Mouse (Mus musculus) stomach, embryonic 15.5 days (tissue): ENCODE measurements at regions not wholly inside any gene's neighbourhood (a gene's known extent, or its start where the extent isn't known, plus 50 kb on each side); places are given as distances from the start of the nearest gene placed in this dataset.

Experiments used
- ATAC-seq: fragments of 200-750 bp; cut with Nextera tagmentation; 2 replicates; pipeline ENCODE4 v1.8.0; 2017; ENCODE audit warnings: low read depth, moderate number of reproducible peaks, moderate TSS enrichment; ENCODE audit not compliant: insufficient read depth, low FRiP score
- H3K27ac ChIP-seq: fragments of 300-500 bp; sonication (generic); 2 replicates; pipeline ENCODE4 v1.5.1; 2015; ENCODE audit warnings: mild to moderate bottlenecking, inconsistent platforms
- H3K27me3 ChIP-seq: fragments of 300-500 bp; sonication (generic); replicated peaks from 2 replicates; pipeline ENCODE4 v1.6.1; 2015; ENCODE audit warnings: inconsistent platforms
- H3K36me3 ChIP-seq: fragments of 300-500 bp; sonication (generic); 2 replicates; pipeline ENCODE4 v1.6.1; 2015; ENCODE audit warnings: inconsistent platforms
- H3K4me1 ChIP-seq: fragments of 300-500 bp; sonication (generic); 2 replicates; pipeline ENCODE4 v1.6.1; 2015; ENCODE audit warnings: inconsistent platforms
- H3K4me2 ChIP-seq: fragments of 300-500 bp; sonication (generic); 2 replicates; pipeline ENCODE4 v1.6.1; 2015; ENCODE audit warnings: mild to moderate bottlenecking, inconsistent platforms
- H3K4me3 ChIP-seq: fragments of 300-500 bp; sonication (generic); replicated peaks from 2 replicates; pipeline ENCODE4 v1.5.1; 2015; ENCODE audit warnings: inconsistent platforms
- H3K9ac ChIP-seq: fragments of 300-500 bp; sonication (generic); 2 replicates; pipeline ENCODE4 v1.6.1; 2015; ENCODE audit warnings: inconsistent platforms
- H3K9me3 ChIP-seq: fragments of 300-500 bp; sonication (generic); 2 replicates; pipeline ENCODE4 v1.6.1; 2016; ENCODE audit warnings: inconsistent platforms
- WGBS: fragments of 180-500 bp; shearing (Covaris S2); methylation state at CpG from one replicate; pipeline ENCODE4 v1.1.7; 2015; 5-methylcytosine and 5-hydroxymethylcytosine counted together

GRCm38 (mm10) chr5:64605171-64605570, 198.0 kb upstream of the Klf3 start:
- H3K4me2 ChIP-seq: no peak overlapping the region
- H3K4me1 ChIP-seq: peaks cover 9% of the 10 kb centered on the region
- H3K27me3 ChIP-seq: no peaks in the 10 kb centered on the region
- H3K9ac ChIP-seq: no peak overlapping the region
- no peaks in the 10 kb centered on the region for H3K36me3 ChIP-seq
- no peak overlapping the region for H3K27ac ChIP-seq
- no peak for ATAC-seq
- H3K9me3 ChIP-seq: no peaks in the 10 kb centered on the region
- no peak overlapping the region for H3K4me3 ChIP-seq

- Histone ChIP-seq H3K9me3 (no peaks in the 10 kb centered on the region), H3K4me3 (no peak overlapping the region), H3K27ac (no peak overlapping the region), H3K4me1 (peaks cover 11% of the 10 kb centered on the region), H3K9ac (no peak overlapping the region), H3K27me3 (no peaks in the 10 kb centered on the region), H3K4me2 (no peak overlapping the region), H3K36me3 (no peaks in the 10 kb centered on the region)
- WGBS: 57% methylated on average over 5 of the region's 5 CpGs
- no peak for ATAC-seq
These were observed 197.2 kb upstream of the Klf3 start for GRCm38 (mm10) chr5:64605991-64606390.

- ATAC-seq: no peak
- no peak overlapping the region for H3K9ac ChIP-seq
These were observed 193.7 kb upstream of the Klf3 start for GRCm38 (mm10) chr5:64609378-64610087.

GRCm38 (mm10) chr5:64610146-64610545, 193.0 kb upstream of the Klf3 start:
- Histone ChIP-seq H3K4me3 (no peak overlapping the region), H3K4me2 (no peak overlapping the region), H3K27me3 (no peaks in the 10 kb centered on the region), H3K4me1 (peaks cover 11% of the 10 kb centered on the region), H3K36me3 (no peaks in the 10 kb centered on the region), H3K9ac (no peak overlapping the region), H3K9me3 (no peaks in the 10 kb centered on the region), H3K27ac (peak overlapping the region; percentile 77)
- 21% methylated on average over 3 of the region's 3 CpGs for WGBS
- no peak for ATAC-seq

More at GRCm38 (mm10) chr5:64609378-64610087, 193.7 kb upstream of the Klf3 start:
- 81% methylated on average over 3 of the region's 3 CpGs for WGBS
- Histone ChIP-seq H3K27ac (peak overlapping the region; percentile 77; the same call in 1 of the 2 replicates), H3K27me3 (no peaks in the 10 kb centered on the region), H3K4me2 (no peak overlapping the region), H3K4me3 (no peak overlapping the region), H3K4me1 (peaks cover 11% of the 10 kb centered on the region), H3K36me3 (no peaks in the 10 kb centered on the region), H3K9me3 (no peaks in the 10 kb centered on the region)

- 21% methylated on average over 13 of the region's 13 CpGs for WGBS
- H3K27me3 ChIP-seq: no peaks in the 10 kb centered on the region
- peaks cover 11% of the 10 kb centered on the region for H3K4me1 ChIP-seq
- H3K36me3 ChIP-seq: no peaks in the 10 kb centered on the region
- H3K4me2 ChIP-seq: no peak overlapping the region
- no peak overlapping the region for H3K4me3 ChIP-seq
- peak; percentile 90 for ATAC-seq
- H3K9ac ChIP-seq: no peak overlapping the region
- H3K9me3 ChIP-seq: no peaks in the 10 kb centered on the region
- H3K27ac ChIP-seq: peak overlapping the region; percentile 77
These were observed 192.4 kb upstream of the Klf3 start for GRCm38 (mm10) chr5:64610562-64611405.

- ATAC-seq: no peak
- Histone ChIP-seq H3K27me3 (no peaks in the 10 kb centered on the region), H3K4me1 (peaks cover 11% of the 10 kb centered on the region), H3K9ac (no peak overlapping the region), H3K4me2 (no peak overlapping the region), H3K4me3 (no peak overlapping the region), H3K9me3 (no peaks in the 10 kb centered on the region), H3K27ac (no peak overlapping the region), H3K36me3 (no peaks in the 10 kb centered on the region)
- WGBS: 73% methylated on average over 7 of the region's 7 CpGs
These were observed 191.2 kb upstream of the Klf3 start for GRCm38 (mm10) chr5:64612017-64612416.

- no peak overlapping the region for H3K9ac ChIP-seq
- peaks cover 11% of the 10 kb centered on the region for H3K4me1 ChIP-seq
- H3K4me2 ChIP-seq: no peak overlapping the region
- no peak for ATAC-seq
- no peak overlapping the region for H3K27ac ChIP-seq
- no peaks in the 10 kb centered on the region for H3K9me3 ChIP-seq
- H3K27me3 ChIP-seq: no peaks in the 10 kb centered on the region
- no peaks in the 10 kb centered on the region for H3K36me3 ChIP-seq
- H3K4me3 ChIP-seq: no peak overlapping the region
- WGBS: 94% methylated on average over 3 of the region's 3 CpGs
These were observed 189.5 kb upstream of the Klf3 start for GRCm38 (mm10) chr5:64613696-64614095.

GRCm38 (mm10) chr5:64618126-64618525, 185.1 kb upstream of the Klf3 start:
- no peak overlapping the region for H3K4me2 ChIP-seq
- H3K27me3 ChIP-seq: no peaks in the 10 kb centered on the region
- WGBS: 63% methylated on average over 5 of the region's 5 CpGs
- no peak overlapping the region for H3K27ac ChIP-seq
- no peaks in the 10 kb centered on the region for H3K9me3 ChIP-seq
- H3K9ac ChIP-seq: no peak overlapping the region
- H3K4me3 ChIP-seq: no peak overlapping the region
- H3K4me1 ChIP-seq: no peaks in the 10 kb centered on the region
- no peak for ATAC-seq
- no peaks in the 10 kb centered on the region for H3K36me3 ChIP-seq

- WGBS: 87% methylated on average over 5 of the region's 5 CpGs
- no peak overlapping the region for H3K9ac ChIP-seq
- H3K27ac ChIP-seq: no peak overlapping the region
- ATAC-seq: no peak
- no peaks in the 10 kb centered on the region for H3K9me3 ChIP-seq
- H3K27me3 ChIP-seq: no peaks in the 10 kb centered on the region
- no peak overlapping the region for H3K4me3 ChIP-seq
- no peaks in the 10 kb centered on the region for H3K36me3 ChIP-seq
- no peak overlapping the region for H3K4me2 ChIP-seq
- no peaks in the 10 kb centered on the region for H3K4me1 ChIP-seq
These were observed 183.4 kb upstream of the Klf3 start for GRCm38 (mm10) chr5:64619752-64620151.

- Histone ChIP-seq H3K4me2 (no peak overlapping the region), H3K27ac (no peak overlapping the region), H3K9ac (no peak overlapping the region), H3K4me3 (no peak overlapping the region), H3K4me1 (no peaks in the 10 kb centered on the region; the same call in 1 of the 2 replicates), H3K27me3 (no peaks in the 10 kb centered on the region), H3K36me3 (no peaks in the 10 kb centered on the region), H3K9me3 (no peaks in the 10 kb centered on the region)
- 88% methylated on average over 5 of the region's 5 CpGs for WGBS
- ATAC-seq: no peak
These were observed 182.5 kb upstream of the Klf3 start for GRCm38 (mm10) chr5:64620726-64621125.

GRCm38 (mm10) chr5:64621386-64621785, 181.8 kb upstream of the Klf3 start:
- H3K36me3 ChIP-seq: no peaks in the 10 kb centered on the region
- WGBS: 83% methylated on average over 1 of the region's 1 CpGs
- no peak overlapping the region for H3K27ac ChIP-seq
- ATAC-seq: no peak
- no peaks in the 10 kb centered on the region for H3K27me3 ChIP-seq
- no peak overlapping the region for H3K4me2 ChIP-seq
- H3K9ac ChIP-seq: no peak overlapping the region
- H3K4me1 ChIP-seq: no peaks in the 10 kb centered on the region; the same call in 1 of the 2 replicates
- H3K4me3 ChIP-seq: no peak overlapping the region
- no peaks in the 10 kb centered on the region for H3K9me3 ChIP-seq

- Histone ChIP-seq H3K27me3 (no peaks in the 10 kb centered on the region), H3K4me3 (no peak overlapping the region), H3K9me3 (no peaks in the 10 kb centered on the region), H3K9ac (no peak overlapping the region), H3K27ac (peak overlapping the region; percentile 85), H3K4me1 (no peaks in the 10 kb centered on the region; the same call in 1 of the 2 replicates), H3K36me3 (no peaks in the 10 kb centered on the region), H3K4me2 (no peak overlapping the region)
- peak; percentile 87 for ATAC-seq
- WGBS: 51% methylated on average over 3 of the region's 3 CpGs
These were observed 179.5 kb upstream of the Klf3 start for GRCm38 (mm10) chr5:64623653-64624052.
